Mouse (Mus musculus) kidney, postnatal 0 days (tissue): ENCODE data around the gene Capn10. TPM values are rescaled to one million over a fixed set of nuclear protein-coding genes. Genes with fewer than 3 reads are reported as not detected.

Source experiments
- ATAC-seq: fragments of 200-750 bp; cut with Nextera tagmentation; replicated peaks from 2 replicates; pipeline ENCODE4 v1.8.0; 2017; ENCODE audit warnings: low read depth, moderate number of reproducible peaks, moderate TSS enrichment, moderate library complexity; ENCODE audit not compliant: low FRiP score
- DNase-seq: peaks from one replicate; pipeline ENCODE4 v3.0.0-alpha.2; 2016; ENCODE audit warnings: low spot score
- H3K27ac ChIP-seq: fragments of 300-500 bp; sonication (generic); 2 replicates; pipeline ENCODE4 v1.5.1; 2014; ENCODE audit warnings: mild to moderate bottlenecking
- H3K27me3 ChIP-seq: fragments of 300-500 bp; sonication (generic); 2 replicates; pipeline ENCODE4 v1.6.1; 2014; ENCODE audit warnings: low read length, mixed read lengths; ENCODE audit not compliant: insufficient read depth
- H3K36me3 ChIP-seq: fragments of 300-500 bp; sonication (generic); 2 replicates; pipeline ENCODE4 v1.6.1; 2014; ENCODE audit warnings: low read length, mixed read lengths; ENCODE audit not compliant: insufficient read depth
- H3K4me1 ChIP-seq: fragments of 300-500 bp; sonication (generic); replicated peaks from 2 replicates; pipeline ENCODE4 v1.6.1; 2014; ENCODE audit warnings: antibody characterized with exemption, low read length, mixed read lengths; ENCODE audit not compliant: insufficient read depth
- H3K4me2 ChIP-seq: fragments of 300-500 bp; sonication (generic); 2 replicates; pipeline ENCODE4 v1.6.1; 2014; ENCODE audit warnings: mild to moderate bottlenecking, low read length, moderate library complexity, mixed read lengths
- H3K4me3 ChIP-seq: fragments of 300-500 bp; sonication (generic); replicated peaks from 2 replicates; pipeline ENCODE4 v1.5.1; 2014; ENCODE audit warnings: low read depth, low read length
- H3K9ac ChIP-seq: fragments of 300-500 bp; sonication (generic); 2 replicates; pipeline ENCODE4 v1.6.1; 2014; ENCODE audit warnings: low read depth, low read length
- H3K9me3 ChIP-seq: fragments of 300-500 bp; sonication (generic); replicated peaks from 2 replicates; pipeline ENCODE4 v1.6.1; 2016; ENCODE audit warnings: low read length, inconsistent platforms, mixed read lengths
- CTCF ChIP-seq: IDR thresholded peaks from 2 replicates; pipeline ENCODE4 v1.5.1; 2016; ENCODE audit warnings: antibody characterized with exemption, low read depth, mild to moderate bottlenecking, moderate library complexity
- WGBS: fragments of 180-500 bp; shearing (Covaris S2); extraction: QIAGEN DNeasy Blood & Tissue Kit; methylation state at CpG from one replicate; pipeline ENCODE4 v1.1.7; 2014; 5-methylcytosine and 5-hydroxymethylcytosine counted together
- polyA plus RNA-seq: library from polyadenylated mRNA; unstranded; fragments of >200 nt; fragmentation: Nextera tagmentation; extraction: Ambion mirVana; gene quantifications from 2 replicates; pipeline ENCODE4 v1.2.1, GENCODE M21; 2015

Gene Capn10
- polyA plus RNA-seq, 1 experiment from 2014 or later: 31.0 TPM

DNA sequence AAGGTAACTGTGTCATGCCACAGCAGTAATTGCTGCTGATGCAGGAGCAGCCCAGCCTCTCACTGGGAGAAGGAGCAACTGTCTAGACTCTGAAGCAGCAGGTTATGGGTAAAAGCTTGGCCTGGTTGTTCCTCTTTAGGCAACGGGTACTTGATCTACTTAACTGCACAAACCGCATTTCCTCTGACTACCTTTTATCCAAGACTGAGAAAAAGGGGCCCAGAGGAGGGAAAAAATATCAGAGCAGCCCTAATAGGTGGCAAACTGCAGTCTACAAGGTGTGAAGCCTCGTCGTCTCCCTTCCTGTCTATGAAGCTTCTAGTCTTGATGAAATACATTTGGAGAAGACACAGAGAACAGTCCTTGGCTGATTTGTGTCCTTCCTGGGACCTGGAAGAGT, 565 bp upstream of the Capn10 start:
- peaks cover 4% of the 10 kb centered on the region; the same call in 1 of the 2 replicates for H3K4me1 ChIP-seq
- peak overlapping the region; percentile 60 for H3K4me3 ChIP-seq
- no peaks in the 10 kb centered on the region for H3K27me3 ChIP-seq
- 82% methylated on average over 4 of the region's 4 CpGs for WGBS
- 0 out of 2 replicates have a peak, but pooled peaks cover under 1% of the 10 kb centered on the region for H3K36me3 ChIP-seq
- TF ChIP-seq CTCF: no peak
- ATAC-seq (no peak), DNase-seq (no peak)
- no peaks in the 10 kb centered on the region for H3K9me3 ChIP-seq
- peak overlapping the region; percentile 95 for H3K27ac ChIP-seq
- H3K4me2 ChIP-seq: peak overlapping the region; percentile 92
- peak overlapping the region; percentile 40; the same call in 1 of the 2 replicates for H3K9ac ChIP-seq

DNA sequence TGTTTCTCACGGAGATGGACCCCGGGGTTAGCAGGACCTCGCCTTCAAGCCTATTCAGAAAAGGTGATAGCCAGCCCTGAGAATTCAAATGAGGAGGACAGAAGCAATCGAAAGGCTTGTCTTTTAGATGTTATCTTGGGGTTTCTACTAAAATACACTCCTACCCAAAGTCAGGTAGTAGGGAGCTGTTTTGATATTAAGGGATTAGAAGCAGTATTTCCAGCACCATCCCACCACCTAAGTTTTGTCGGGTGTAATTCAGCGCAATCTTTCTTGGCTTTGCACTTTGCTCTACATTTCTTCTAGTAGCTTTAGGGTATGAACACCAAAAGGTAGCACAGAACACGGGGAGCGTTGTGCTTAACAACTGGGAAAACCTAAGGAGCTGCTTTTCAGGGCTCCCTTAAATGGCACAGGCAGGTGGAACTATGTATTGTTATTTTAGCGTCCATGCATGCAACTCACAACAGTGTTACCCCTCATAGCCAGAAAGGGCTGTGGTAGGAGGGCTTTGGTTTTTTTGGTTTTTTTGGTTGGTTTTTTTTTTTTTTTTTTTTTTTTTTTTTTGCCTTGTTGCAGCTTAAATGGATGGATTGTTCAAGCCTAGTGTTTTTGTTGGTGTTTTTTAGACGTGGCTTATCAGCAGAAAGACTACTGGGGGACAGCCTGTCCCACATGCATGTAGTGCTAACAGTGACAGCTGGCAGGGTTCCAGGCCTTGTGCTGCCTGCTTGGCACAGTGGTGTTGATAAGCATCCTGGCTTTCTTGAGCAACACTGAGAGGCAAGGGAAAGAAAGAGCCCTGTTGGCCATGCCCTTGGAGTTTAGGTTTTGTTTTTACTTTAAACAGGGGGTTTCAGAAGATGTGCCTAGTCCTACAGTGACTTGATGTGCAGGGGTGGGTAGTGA, 1.1 kb downstream of the Capn10 start:
- H3K27me3 ChIP-seq: no peaks in the 10 kb centered on the region
- ATAC-seq (no peak), DNase-seq (no peak)
- H3K4me3 ChIP-seq: peak overlapping the region; percentile 60
- H3K9ac ChIP-seq: peak overlapping the region; percentile 80
- H3K4me2 ChIP-seq: peak overlapping the region; percentile 92
- TF ChIP-seq CTCF: no peak
- 18% methylated on average over 10 of the region's 10 CpGs for WGBS
- H3K27ac ChIP-seq: peak overlapping the region; percentile 95
- peaks cover 18% of the 10 kb centered on the region for H3K36me3 ChIP-seq
- peaks cover 4% of the 10 kb centered on the region; the same call in 1 of the 2 replicates for H3K4me1 ChIP-seq
- no peaks in the 10 kb centered on the region for H3K9me3 ChIP-seq

DNA sequence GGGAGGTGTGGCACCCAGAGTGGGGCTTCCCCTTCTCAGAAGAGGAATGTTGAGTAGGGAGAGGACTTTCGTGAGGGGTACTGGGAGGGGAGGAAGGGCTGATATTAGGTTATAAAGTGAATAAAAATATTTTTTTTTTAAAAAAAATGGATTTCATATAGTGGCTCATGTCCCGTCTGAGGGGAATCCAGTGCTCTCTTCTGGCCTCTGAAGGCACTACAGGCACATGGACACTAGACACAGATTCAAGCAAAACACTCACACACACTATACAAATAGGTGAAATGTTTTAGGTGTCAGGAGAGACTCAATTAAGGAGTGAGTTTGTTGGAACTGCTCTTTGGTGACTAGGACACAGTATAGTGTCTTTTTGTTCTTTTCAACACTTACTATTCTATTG, 1.8 kb downstream of the Capn10 start:
- DNase-seq: peak; percentile 15
- peak overlapping the region; percentile 92 for H3K4me2 ChIP-seq
- ATAC-seq: no peak
- no peak overlapping the region for H3K27ac ChIP-seq
- H3K9ac ChIP-seq: no peak overlapping the region
- no peaks in the 10 kb centered on the region for H3K27me3 ChIP-seq
- H3K36me3 ChIP-seq: peaks cover 20% of the 10 kb centered on the region
- no peaks in the 10 kb centered on the region for H3K9me3 ChIP-seq
- WGBS: 61% methylated on average over 2 of the region's 2 CpGs
- TF ChIP-seq CTCF: peak; percentile 29; the same call in 1 of the 2 replicates
- peaks cover 4% of the 10 kb centered on the region; the same call in 1 of the 2 replicates for H3K4me1 ChIP-seq
- H3K4me3 ChIP-seq: peak overlapping the region; percentile 60

DNA sequence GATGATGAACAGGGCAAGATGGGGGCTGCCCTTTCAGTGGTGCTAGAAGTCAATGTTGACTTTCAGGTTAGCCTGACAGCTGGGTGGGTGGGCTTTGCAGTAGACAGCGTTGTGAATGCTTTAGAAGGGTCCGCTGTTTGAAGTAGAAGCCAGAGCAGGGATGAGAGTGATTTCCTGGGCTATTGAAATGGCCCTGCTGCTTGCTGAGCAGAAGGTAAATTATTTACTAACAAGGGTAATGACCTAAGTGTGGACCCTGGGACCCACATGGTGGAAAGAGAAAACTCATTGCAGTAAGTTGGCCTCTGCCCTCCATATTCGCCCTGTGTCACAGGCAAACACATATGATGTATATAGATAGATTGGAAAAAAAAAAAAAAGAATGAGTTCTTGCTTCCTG, 2.3 kb downstream of the Capn10 start:
- Histone ChIP-seq H3K9me3 (no peaks in the 10 kb centered on the region), H3K27ac (no peak overlapping the region), H3K9ac (no peak overlapping the region), H3K36me3 (peaks cover 20% of the 10 kb centered on the region), H3K4me1 (peaks cover 4% of the 10 kb centered on the region; the same call in 1 of the 2 replicates), H3K4me3 (no peak overlapping the region), H3K4me2 (peak overlapping the region; percentile 92; the same call in 1 of the 2 replicates), H3K27me3 (no peaks in the 10 kb centered on the region)
- no peak for ATAC-seq
- peak; percentile 10 for DNase-seq
- 72% methylated on average over 3 of the region's 3 CpGs for WGBS
- no peak for TF ChIP-seq CTCF

DNA sequence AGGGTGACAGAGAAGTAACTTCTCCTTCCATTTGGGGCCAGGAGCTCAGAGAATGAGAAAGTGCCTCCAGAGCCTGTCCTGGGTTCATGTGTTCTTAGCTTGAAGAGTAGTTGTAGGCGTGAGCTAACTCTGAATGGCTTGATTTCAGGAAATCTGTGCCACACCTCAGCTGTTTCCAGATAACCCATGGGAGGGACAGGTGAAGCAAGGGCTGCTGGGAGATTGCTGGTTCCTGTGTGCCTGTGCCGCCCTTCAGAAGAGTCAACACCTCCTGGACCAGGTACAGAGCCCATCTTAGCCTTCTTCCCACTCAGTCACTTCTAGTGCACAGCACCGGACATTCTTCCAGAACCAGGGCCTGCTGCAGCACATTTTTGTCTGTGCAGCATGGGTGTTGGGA, 3.6 kb downstream of the Capn10 start:
- ATAC-seq: no peak
- Histone ChIP-seq H3K4me1 (peaks cover 4% of the 10 kb centered on the region; the same call in 1 of the 2 replicates), H3K4me3 (no peak overlapping the region), H3K9ac (no peak overlapping the region), H3K9me3 (no peaks in the 10 kb centered on the region), H3K4me2 (no peak overlapping the region), H3K36me3 (peaks cover 31% of the 10 kb centered on the region), H3K27me3 (no peaks in the 10 kb centered on the region), H3K27ac (no peak overlapping the region)
- DNase-seq: no peak
- TF ChIP-seq CTCF: no peak
- 89% methylated on average over 3 of the region's 3 CpGs for WGBS

DNA sequence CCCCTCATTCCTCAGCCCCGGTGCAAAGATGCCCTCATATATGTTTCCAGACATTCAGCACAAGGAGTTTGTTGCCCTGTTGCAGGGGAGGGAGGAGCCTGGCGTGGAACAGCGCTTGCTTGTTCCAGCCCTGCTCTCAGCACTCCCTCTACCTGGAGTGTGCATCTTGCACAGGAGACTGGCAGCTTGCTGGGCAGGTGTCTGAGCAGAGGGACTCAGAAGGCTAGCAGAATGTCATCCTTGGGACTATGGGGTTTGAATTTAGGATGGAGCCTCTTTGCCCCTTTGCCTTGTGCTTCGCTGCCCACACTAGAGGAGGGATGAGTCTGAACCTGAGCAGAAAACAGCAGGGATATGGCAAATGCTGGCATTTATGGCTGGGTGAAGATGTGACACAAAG, 5.6 kb downstream of the Capn10 start:
- Histone ChIP-seq H3K9ac (no peak overlapping the region), H3K4me3 (no peak overlapping the region), H3K27me3 (no peaks in the 10 kb centered on the region), H3K4me2 (no peak overlapping the region), H3K4me1 (peaks cover 4% of the 10 kb centered on the region; the same call in 1 of the 2 replicates), H3K9me3 (no peaks in the 10 kb centered on the region), H3K36me3 (peaks cover 44% of the 10 kb centered on the region), H3K27ac (no peak overlapping the region)
- DNase-seq (no peak), ATAC-seq (no peak)
- 92% methylated on average over 4 of the region's 4 CpGs for WGBS
- TF ChIP-seq CTCF: no peak
